Mouse (Mus musculus) CH12.LX (cell line): ENCODE measurements at regions not wholly inside any gene's neighbourhood (a gene's known extent, or its start where the extent isn't known, plus 50 kb on each side); places are given as distances from the start of the nearest gene placed in this dataset.

Source experiments
- DNase-seq: peaks from one replicate; pipeline ENCODE4 v3.0.0-alpha.2; 2013; ENCODE audit errors: extremely low read depth
- H3K27ac ChIP-seq: 2 replicates; pipeline ENCODE4 v1.5.1; 2012; ENCODE audit warnings: low read depth, mild to moderate bottlenecking, control low read depth, moderate library complexity; ENCODE audit not compliant: insufficient read depth
- H3K27me3 ChIP-seq: replicated peaks from 2 replicates; pipeline ENCODE3; 2012; ENCODE audit warnings: inconsistent platforms
- H3K36me3 ChIP-seq, 2 experiments: replicated peaks in 1 of 2; 2 replicates each; pipeline versions ENCODE3 to v1.6.1; 2012; ENCODE audit warnings: inconsistent platforms in 1 of 2, low read length in 1 of 2, mild to moderate bottlenecking in 1 of 2, mixed read lengths in 1 of 2, moderate library complexity in 1 of 2; ENCODE audit not compliant: control insufficient read depth in 1 of 2, insufficient read depth in 1 of 2
- H3K4me1 ChIP-seq, 2 experiments: 2 replicates each; pipeline ENCODE4 v1.6.1; 2012; ENCODE audit warnings: inconsistent platforms in 1 of 2, moderate library complexity in 1 of 2; ENCODE audit not compliant: insufficient read depth in 2 of 2, control insufficient read depth in 1 of 2
- H3K4me2 ChIP-seq: 2 replicates; pipeline ENCODE4 v1.6.1; 2012; ENCODE audit warnings: low read depth, mild to moderate bottlenecking, control low read depth; ENCODE audit not compliant: poor library complexity, insufficient read depth, severe bottlenecking
- H3K4me3 ChIP-seq, 3 experiments: fragments of 150-350 bp in 1 of 3; sonication (generic) in 1 of 3; replicated peaks in 1 of 3; 2 replicates each; pipeline versions ENCODE3 to v1.5.1; 2011 to 2012; ENCODE audit warnings: low read depth in 2 of 3, low read length in 2 of 3, mild to moderate bottlenecking in 2 of 3, moderate library complexity in 2 of 3, control low read depth in 1 of 3, improper control_type of control experiment in 1 of 3, inconsistent platforms in 1 of 3, mixed read lengths in 1 of 3; ENCODE audit not compliant: poor library complexity in 1 of 3
- H3K79me2 ChIP-seq: replicated peaks from 2 replicates; pipeline ENCODE4 v1.6.1; 2012; ENCODE audit warnings: mild to moderate bottlenecking, moderate library complexity; ENCODE audit not compliant: control insufficient read depth, poor library complexity, insufficient read depth, severe bottlenecking; ENCODE audit errors: extremely low read depth
- H3K9ac ChIP-seq: 2 replicates; pipeline ENCODE4 v1.6.1; 2012; ENCODE audit warnings: low read depth, mild to moderate bottlenecking, control low read depth, moderate library complexity; ENCODE audit not compliant: insufficient read depth
- H3K9me3 ChIP-seq: replicated peaks from 2 replicates; pipeline ENCODE3; 2012; ENCODE audit warnings: low read length, inconsistent platforms, mixed read lengths
- BHLHE40 ChIP-seq: IDR thresholded peaks from 2 replicates; pipeline ENCODE4 v1.6.1; 2011; ENCODE audit warnings: mild to moderate bottlenecking, low read depth, low read length, improper control_type of control experiment
- CHD1 ChIP-seq: IDR thresholded peaks from 2 replicates; pipeline ENCODE4 v1.6.1; 2012; ENCODE audit warnings: low read depth, low read length, improper control_type of control experiment, inconsistent platforms
- CHD2 ChIP-seq: IDR thresholded peaks from 2 replicates; pipeline ENCODE4 v1.6.1; 2011; ENCODE audit warnings: low read length, improper control_type of control experiment
- CTCF ChIP-seq, 2 experiments: IDR thresholded peaks in 1 of 2; conservative IDR thresholded peaks in 1 of 2; 2 replicates each; pipeline ENCODE4 v1.5.1; 2011 to 2012; ENCODE audit warnings: low read depth in 2 of 2, low read length in 2 of 2, improper control_type of control experiment in 1 of 2, inconsistent platforms in 1 of 2, mild to moderate bottlenecking in 1 of 2, moderate library complexity in 1 of 2
- ELF1 ChIP-seq: IDR thresholded peaks from 2 replicates; pipeline ENCODE4 v1.6.1; 2014; ENCODE audit warnings: low read depth, mild to moderate bottlenecking, inconsistent platforms, low read length, improper control_type of control experiment
- IRF4 ChIP-seq: IDR thresholded peaks from 2 replicates; pipeline ENCODE4 v1.6.1; 2014; ENCODE audit warnings: low read depth, mild to moderate bottlenecking, inconsistent platforms, low read length, improper control_type of control experiment
- KAT2A ChIP-seq: IDR thresholded peaks from 2 replicates; pipeline ENCODE4 v1.6.1; 2012; ENCODE audit warnings: low read length, improper control_type of control experiment, inconsistent platforms; ENCODE audit not compliant: insufficient replicate concordance
- MAFK ChIP-seq: IDR thresholded peaks from 2 replicates; pipeline ENCODE4 v1.6.1; 2011; ENCODE audit warnings: low read length, improper control_type of control experiment; ENCODE audit not compliant: insufficient replicate concordance
- MEF2A ChIP-seq: IDR thresholded peaks from 2 replicates; pipeline ENCODE4 v1.6.1; 2014; ENCODE audit warnings: low read depth, mild to moderate bottlenecking, inconsistent platforms, low read length, improper control_type of control experiment, borderline replicate concordance
- MXI1 ChIP-seq: IDR thresholded peaks from 2 replicates; pipeline ENCODE4 v1.6.1; 2011; ENCODE audit warnings: mild to moderate bottlenecking, low read depth, low read length, improper control_type of control experiment
- PAX5 ChIP-seq: IDR thresholded peaks from 2 replicates; pipeline ENCODE4 v1.6.1; 2012; ENCODE audit warnings: low read length, inconsistent platforms, mixed read lengths
- POLR2AphosphoS2 ChIP-seq: IDR thresholded peaks from 2 replicates; pipeline ENCODE4 v1.6.1; 2011; ENCODE audit warnings: low read depth, low read length, improper control_type of control experiment
- RCOR1 ChIP-seq: conservative IDR thresholded peaks from 2 replicates; pipeline ENCODE4 v1.6.1; 2012; ENCODE audit warnings: low read depth, mild to moderate bottlenecking, inconsistent platforms, low read length, improper control_type of control experiment
- SIN3A ChIP-seq: IDR thresholded peaks from 2 replicates; pipeline ENCODE4 v1.6.1; 2012; ENCODE audit warnings: low read length, improper control_type of control experiment, inconsistent platforms
- SMC3 ChIP-seq: IDR thresholded peaks from 2 replicates; pipeline ENCODE4 v1.6.1; 2011; ENCODE audit warnings: low read depth, low read length, improper control_type of control experiment
- TBP ChIP-seq: conservative IDR thresholded peaks from 2 replicates; pipeline ENCODE4 v1.6.1; 2011; ENCODE audit warnings: low read depth, low read length, improper control_type of control experiment
- TCF12 ChIP-seq: IDR thresholded peaks from 2 replicates; pipeline ENCODE4 v1.6.1; 2014; ENCODE audit warnings: low read depth, mild to moderate bottlenecking, inconsistent platforms, low read length, improper control_type of control experiment
- USF2 ChIP-seq: conservative IDR thresholded peaks from 2 replicates; pipeline ENCODE4 v1.6.1; 2011; ENCODE audit warnings: low read depth, low read length, improper control_type of control experiment
- ZKSCAN1 ChIP-seq: IDR thresholded peaks from 2 replicates; pipeline ENCODE4 v1.6.1; 2012; ENCODE audit warnings: low read depth, inconsistent platforms, low read length, improper control_type of control experiment, borderline replicate concordance
- ZMIZ1 ChIP-seq: IDR thresholded peaks from 2 replicates; pipeline ENCODE4 v1.6.1; 2012; ENCODE audit warnings: low read depth, mild to moderate bottlenecking, inconsistent platforms, low read length, improper control_type of control experiment
- dilution Hi-C: fragments of 300-500 bp; cut with MboI; formaldehyde crosslinking; loops from 2 replicates; pipeline ENCODE4 v1.14.3; 2020; ENCODE audit warnings: low sequenced_read_pairs; ENCODE audit not compliant: extremely low pct_unique_long_range_greater_than_20kb, extremely low pct_ligation_motif_present
- in situ Hi-C: fragments of 300-500 bp; cut with MboI; formaldehyde crosslinking; loops from 3 replicates; pipeline ENCODE4 v1.14.3; 2019; ENCODE audit warnings: low sequenced_read_pairs, low pct_ligation_motif_present, low pct_unique_long_range_greater_than_20kb, mixed read lengths

DNA sequence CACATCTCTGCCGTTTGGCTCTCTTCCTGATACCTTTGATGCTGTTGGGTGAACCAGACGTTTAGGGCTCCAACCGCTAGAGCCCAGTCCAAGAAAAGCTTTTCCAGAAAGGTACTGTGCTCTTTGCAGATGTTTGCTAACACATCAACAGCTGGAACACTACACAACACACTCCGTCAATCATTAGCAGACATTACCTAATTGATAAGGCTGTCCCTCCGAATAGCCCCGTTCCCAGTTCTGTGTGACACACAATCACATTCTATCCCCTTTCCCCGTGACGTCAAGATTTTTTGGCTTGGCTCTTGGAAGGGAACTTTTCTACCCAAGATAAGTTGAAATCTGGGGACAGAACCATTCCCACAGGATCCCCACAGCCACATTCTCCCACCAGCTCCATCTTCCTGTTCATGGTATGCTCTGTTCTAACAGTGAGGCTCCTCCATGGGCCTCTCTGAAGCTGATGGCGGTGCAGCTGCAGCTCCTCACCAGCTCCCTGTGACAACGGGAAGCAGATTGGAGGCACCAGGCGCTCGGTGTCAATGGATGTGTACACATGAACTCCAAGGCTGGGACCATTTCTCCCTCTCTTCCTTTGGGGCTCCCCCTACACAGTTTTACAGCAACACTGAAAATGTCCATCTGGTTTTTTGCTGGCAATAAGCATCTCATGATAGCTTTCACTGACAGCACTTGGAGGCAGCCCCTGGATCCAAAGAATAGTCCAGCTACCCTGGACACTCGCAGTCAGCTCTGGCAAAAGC lies 122.6 kb upstream of the Tbx20 start:
- Histone ChIP-seq H3K9me3 (no peaks in the 10 kb centered on the region), H3K4me2 (no peak overlapping the region), H3K79me2 (no peaks in the 10 kb centered on the region), H3K27ac (no peak overlapping the region), H3K36me3 (no peaks in the 10 kb centered on the region), H3K9ac (no peak overlapping the region), H3K27me3 (no peaks in the 10 kb centered on the region), H3K4me3 (no peak overlapping the region), H3K4me1 (no peaks in the 10 kb centered on the region)
- DNase-seq, result no peak
- TF ChIP-seq BHLHE40 (no peak), CHD1 (no peak)
- dilution Hi-C loops (no loop called here), in situ Hi-C loops (no loop called here)

GRCm38 (mm10) chr9:24899206-24899928 lies 125.3 kb upstream of the Tbx20 start:
- H3K4me1 ChIP-seq, result no peaks in the 10 kb centered on the region
- no peaks in the 10 kb centered on the region for H3K27me3 ChIP-seq
- TF ChIP-seq BHLHE40 (no peak), KAT2A (no peak), TCF12 (no peak), MEF2A (no peak), PAX5 (no peak), ELF1 (no peak), POLR2AphosphoS2 (no peak), SMC3 (no peak), SIN3A (no peak), ZMIZ1 (no peak), MAFK (no peak), CTCF (conservative IDR thresholded peaks at IDR 0.05 in 1 of 2, IDR thresholded peaks at IDR 0.05 in 1 of 2; ENCODE audit: low read depth in 2 of 2, low read length in 2 of 2) (no peak), CHD2 (no peak), CHD1 (no peak), ZKSCAN1 (no peak), RCOR1 (no peak), USF2 (no peak), TBP (no peak), IRF4 (no peak), MXI1 (no peak)
- H3K9me3 ChIP-seq, result no peaks in the 10 kb centered on the region
- dilution Hi-C loops, result no loop called here
- peak overlapping the region; percentile 13; the same call in 1 of the 2 replicates for H3K4me2 ChIP-seq
- no peaks in the 10 kb centered on the region for H3K36me3 ChIP-seq
- H3K27ac ChIP-seq, result no peak overlapping the region
- H3K79me2 ChIP-seq, result no peaks in the 10 kb centered on the region
- no peak overlapping the region for H3K9ac ChIP-seq
- in situ Hi-C loops, result no loop called here
- no peak overlapping the region for H3K4me3 ChIP-seq
- no peak for DNase-seq
